Mouse (Mus musculus) frontal cortex, postnatal 14 days (tissue): Measurements from ENCODE around the gene Gm7971.
"Not testable (repeated sequence)": the region's sequence is repeated elsewhere in the genome, so short reads cannot be mapped to it uniquely, and the experiment has no call there.

Experiments
- DNase-seq, 2 experiments: peaks; one replicate each; pipeline ENCODE4 v3.0.0; 2022; ENCODE audit warnings: low spot score in 2 of 2

Gm7971 gene

DNA sequence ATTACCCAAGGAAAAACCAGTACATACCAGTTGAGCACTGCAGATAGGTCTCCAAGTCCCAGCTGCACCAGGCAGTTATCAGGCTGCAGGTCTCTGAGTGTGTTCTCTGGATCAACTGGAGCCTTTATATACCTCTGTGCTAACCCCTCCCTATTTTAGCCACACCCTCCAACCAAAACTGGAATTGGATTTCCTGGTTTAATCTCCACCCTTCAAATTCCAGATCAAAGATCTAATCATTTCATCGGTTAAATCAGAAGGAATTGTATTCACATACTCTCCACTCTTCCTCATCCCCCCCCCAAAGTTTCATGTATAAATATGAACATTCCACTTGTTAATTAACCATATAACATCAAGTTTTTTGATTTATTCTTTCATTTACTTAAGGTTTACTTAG lies at the start of gene Gm7971:
Gm7971 (minus strand) TSS at position 101 of the 400 bp plus-strand sequence.
- DNase-seq, result not testable (repeated sequence)
